Mouse (Mus musculus) kidney, adult 2 months (tissue): Measurements from ENCODE around the gene Zbtb20.

Experiments used
- CTCF ChIP-seq: fragments of 200-500 bp; conservative IDR thresholded peaks from 2 replicates; pipeline ENCODE4 v1.5.1; 2011; ENCODE audit warnings: low read depth, mild to moderate bottlenecking, control low read depth, low read length, moderate library complexity, mixed read lengths; ENCODE audit not compliant: insufficient read depth, insufficient read length
- POLR2A ChIP-seq: fragments of 200-500 bp; IDR thresholded peaks from one replicate; pipeline ENCODE4 v1.6.1; 2011; ENCODE audit warnings: low read depth, low read length, control low read depth

- TF ChIP-seq CTCF = no peak
- TF ChIP-seq POLR2A = no peak
Measured at GRCm38 (mm10) chr16:42897125-42897693, 21.5 kb downstream of the Zbtb20 start.
